Mouse (Mus musculus): ENCODE results near the gene Bsdc1.
A peak's percentile ranks its signal among the peaks of the same experiment; 100 is the strongest.
"Not testable (repeated sequence)": the region's sequence is repeated elsewhere in the genome, so short reads cannot be mapped to it uniquely, and the experiment has no call there.

The Bsdc1 gene

GRCm38 (mm10) chr4:129513086-129513767 is 51.8 kb downstream of the Bsdc1 start, which contains the start of gene Marcksl1:
Gene Marcksl1, plus strand, starts transcription at chr4:129513581.
- DNase-seq (ENCODE audit: low read depth, low spot score) = peak; percentile 91

GRCm38 (mm10) chr4:129513891-129514290 is 52.5 kb downstream of the Bsdc1 start:
- DNase-seq (ENCODE audit: low read depth, low spot score) = no peak

DNA sequence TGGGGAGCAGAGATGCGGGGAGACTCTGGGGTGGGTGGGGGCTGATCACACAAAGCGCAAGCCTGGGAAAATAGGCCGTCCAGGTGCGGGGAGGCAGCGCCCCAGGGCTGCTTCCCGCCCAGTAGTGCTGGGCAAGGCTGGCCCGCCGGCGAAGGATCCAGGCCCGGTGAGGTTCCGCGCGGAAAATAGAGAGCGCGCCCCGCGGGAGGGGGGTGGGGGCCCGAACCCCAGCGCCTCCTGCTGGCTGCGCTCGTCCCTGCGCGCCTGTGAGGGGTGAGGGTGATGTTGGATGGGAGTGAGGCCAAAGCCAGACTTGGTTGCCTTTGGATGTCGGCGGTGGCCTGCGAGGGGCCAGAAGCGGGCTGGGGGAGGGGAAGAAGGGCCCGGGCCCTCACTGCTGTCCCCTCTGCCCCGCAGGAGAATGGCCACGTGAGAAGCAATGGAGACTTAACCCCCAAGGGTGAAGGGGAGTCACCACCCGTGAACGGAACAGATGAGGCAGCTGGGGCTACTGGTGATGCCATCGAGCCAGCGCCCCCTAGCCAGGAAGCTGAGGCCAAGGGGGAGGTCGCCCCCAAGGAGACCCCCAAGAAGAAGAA is 53.0 kb downstream of the Bsdc1 start:
- DNase-seq (ENCODE audit: low read depth, low spot score) = peak; percentile 77

- DNase-seq (ENCODE audit: low read depth, low spot score) = no peak
These were observed 55.5 kb downstream of the Bsdc1 start for GRCm38 (mm10) chr4:129516925-129517324.

DNA sequence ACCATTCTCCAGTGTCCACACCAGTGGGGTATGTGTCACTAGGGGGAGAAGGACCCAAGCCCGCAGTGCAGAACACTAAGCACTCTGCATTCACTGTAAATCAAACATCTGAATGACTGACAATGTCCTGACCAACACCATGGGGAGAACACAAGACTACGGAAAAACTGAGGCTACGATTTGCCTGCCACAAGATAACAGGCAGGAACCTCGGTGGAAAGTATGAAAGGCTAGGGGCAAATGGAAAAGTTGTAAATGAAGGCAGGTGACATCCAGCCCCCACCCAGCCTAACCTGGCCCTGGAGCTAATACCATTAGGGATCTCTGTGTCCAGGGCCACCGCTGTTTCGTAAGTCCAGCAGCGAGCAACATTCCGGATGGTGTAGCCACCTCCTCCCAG is 57.1 kb downstream of the Bsdc1 start:
- no peak for DNase-seq (ENCODE audit: low read depth, low spot score)

DNA sequence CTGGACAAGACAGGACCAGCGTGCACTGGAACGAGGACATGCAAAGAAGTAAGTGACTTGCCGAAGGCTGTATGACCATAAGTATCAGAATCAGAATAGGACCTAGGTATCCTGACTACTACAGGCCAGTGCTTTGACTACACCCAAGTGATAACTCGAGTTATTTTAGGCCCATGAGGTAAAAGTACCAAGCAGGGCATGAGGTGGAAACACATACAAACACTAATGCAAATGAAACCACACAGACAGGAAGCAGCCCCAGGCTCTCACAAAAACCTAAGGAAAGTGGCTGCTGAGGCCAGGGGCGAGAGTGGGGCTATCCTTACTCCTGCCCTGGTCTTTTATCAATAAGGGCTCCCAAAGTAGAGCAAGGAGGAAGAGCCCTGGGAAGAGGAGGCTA is 64.0 kb downstream of the Bsdc1 start:
- no peak for DNase-seq (ENCODE audit: low read depth, low spot score)

- no peak for DNase-seq (ENCODE audit: low read depth, low spot score)
These were observed 64.5 kb downstream of the Bsdc1 start for GRCm38 (mm10) chr4:129525889-129526288.

GRCm38 (mm10) chr4:129528901-129529300 is 67.5 kb downstream of the Bsdc1 start:
- not testable (repeated sequence) for DNase-seq (ENCODE audit: low read depth, low spot score)

Data from mesoderm, embryonic 11.5 days (tissue).